Comparison of ENCODE assay signal across 7 mouse cellular contexts in genomic region chr17:6697224-6697775, GRCm38 (mm10). TPM values are rescaled to one million over a fixed set of nuclear protein-coding genes. Genes with fewer than 3 reads are reported as not detected.
DNase-seq lines count a peak whose midpoint lies in the region; ATAC-seq lines count a peak whose summit lies in the region.

No protein-coding gene starts in this region.

- peak; percentile 70 for ATAC-seq in activated CD4-positive, CD25-positive, alpha-beta regulatory T cell, adult 4 months
- peak; percentile 93 for ATAC-seq in common myeloid progenitor, adult 5-6 weeks (replicated peaks; ENCODE audit: low read depth, poor library complexity, severe bottlenecking)

- peak; percentile 55 to 59 for DNase-seq in gastrocnemius, adult 8-10 months (ENCODE audit: low spot score in 2 of 2)
- peak; percentile 58 for DNase-seq in induced T-regulatory cell, adult 2 months (ENCODE audit: low read depth)
- peak; percentile 48 for DNase-seq in layer of hippocampus, postnatal 36 days
- DNase-seq in lung, postnatal 36 days = peak; percentile 82
- peak; percentile 43 for DNase-seq in right cerebral cortex, adult 18-20 months

RNA-seq across cellular contexts. Expression of gene Sytl3, which starts 38.4 kb away (rescaled TPM):
- 1 to 10 TPM; 2.9 to 6.2 TPM for polyA plus RNA-seq in activated CD4-positive, CD25-positive, alpha-beta regulatory T cell, adult 4 months (2017; shearing (Covaris generic))
- total RNA-seq in common myeloid progenitor, adult 5-6 weeks (2017) = 1.1 TPM in 1 of 2 replicates, not detected in the other
- total RNA-seq in gastrocnemius, adult 8-10 months (2022) = under 1 TPM in 1 of 4 experiments, not detected in 3; 0.51 TPM
- total RNA-seq in layer of hippocampus, postnatal 36 days (2021) = not detected

RNA-seq across cellular contexts. Expression of gene Dynlt1f, which starts 41.6 kb away (rescaled TPM):
- polyA plus RNA-seq in activated CD4-positive, CD25-positive, alpha-beta regulatory T cell, adult 4 months (2017; shearing (Covaris generic)) = 10 to 100 TPM; 72.5 to 96.4 TPM
- 94.8 and 97.8 TPM in 2 replicates for total RNA-seq in common myeloid progenitor, adult 5-6 weeks (2017)
- total RNA-seq in gastrocnemius, adult 8-10 months (2022) = 10 to 100 TPM; 39.0 to 46.3 (median 41.0) TPM
- total RNA-seq in layer of hippocampus, postnatal 36 days (2021) = 10 to 100 TPM; 21.0 to 23.1 TPM

Comparison
In these comparisons a context has a peak if more than half of its experiments do, and no peak if none do; other contexts are left out.
1. Peak in every context shown above with its lines: DNase-seq and ATAC-seq.